Comparison of ENCODE assay signal across 8 mouse cellular contexts in genomic region chr17:85189227-85190127, GRCm38 (mm10).
DNase-seq lines count a peak whose midpoint lies in the region; ATAC-seq and TF ChIP-seq lines count a peak whose summit lies in the region.

No protein-coding gene starts in this region.

- DNase-seq in heart, postnatal 0 days (ENCODE audit: low spot score), result peak; percentile 87
- peak; percentile 85 to 86 for DNase-seq in kidney, postnatal 36 days
- DNase-seq in liver, embryonic 14.5 days (ENCODE audit: low read depth in 3 of 3, low spot score in 3 of 3), result peak; percentile 42 to 54 (median 52)
- DNase-seq in neural tube, embryonic 11.5 days (ENCODE audit: low spot score), result peak; percentile 88

- TF ChIP-seq CTCF in ES-Bruce4 (IDR thresholded peaks at IDR 0.05; ENCODE audit: low read depth, low read length), result peak; percentile 94
- TF ChIP-seq CTCF in heart, postnatal 0 days (IDR thresholded peaks at IDR 0.05; ENCODE audit: low read depth), result peak; percentile 96
- peak; percentile 91 for TF ChIP-seq CTCF in liver, embryonic 14.5 days (IDR thresholded peaks at IDR 0.05; ENCODE audit: low read depth)

- WGBS in forebrain, embryonic 13.5 days, result 5% methylated on average over 14 of the region's 14 CpGs
- 4% methylated on average over 14 of the region's 14 CpGs for WGBS in heart, postnatal 0 days
- 4% methylated on average over 14 of the region's 14 CpGs for WGBS in liver, embryonic 14.5 days (ENCODE audit: insufficient replicate concordance)
- 5% methylated on average over 14 of the region's 14 CpGs for WGBS in neural tube, embryonic 11.5 days
- 3% methylated on average over 14 of the region's 14 CpGs for WGBS in stomach, embryonic 16.5 days

- H3K4me3 ChIP-seq in ES-Bruce4 (ENCODE audit: low read depth, low read length), result no peak overlapping the region
- no peak overlapping the region for H3K4me3 ChIP-seq in forebrain, embryonic 13.5 days
- H3K4me3 ChIP-seq in heart, postnatal 0 days (ENCODE audit: low read depth, low read length), result no peak overlapping the region
- H3K4me3 ChIP-seq in liver, embryonic 14.5 days (ENCODE audit: insufficient read depth in 1 of 2, low read depth in 2 of 2, low read length in 2 of 2), result no peak overlapping the region
- H3K4me3 ChIP-seq in neural tube, embryonic 11.5 days (ENCODE audit: low read depth, low read length), result no peak overlapping the region
- H3K4me3 ChIP-seq in stomach, embryonic 16.5 days (replicated peaks; ENCODE audit: low read length), result peak overlapping the region; percentile 21; the same call in 1 of the 2 replicates

- H3K27me3 ChIP-seq in ES-Bruce4 (ENCODE audit: control insufficient read depth, insufficient read depth, low read length, poor library complexity, severe bottlenecking), result no peaks in the 10 kb centered on the region
- H3K27me3 ChIP-seq in forebrain, embryonic 13.5 days, result no peaks in the 10 kb centered on the region
- no peaks in the 10 kb centered on the region for H3K27me3 ChIP-seq in heart, postnatal 0 days (ENCODE audit: control insufficient read depth, insufficient read depth, low read length)
- no peaks in the 10 kb centered on the region for H3K27me3 ChIP-seq in liver, embryonic 14.5 days (ENCODE audit: control insufficient read depth, insufficient read depth, low read length)
- H3K27me3 ChIP-seq in neural tube, embryonic 11.5 days (ENCODE audit: control insufficient read depth, insufficient read depth, low read length), result no peaks in the 10 kb centered on the region
- no peaks in the 10 kb centered on the region for H3K27me3 ChIP-seq in stomach, embryonic 16.5 days (ENCODE audit: control insufficient read depth, insufficient read depth, low read length)

- H3K4me1 ChIP-seq in ES-Bruce4 (ENCODE audit: control insufficient read depth, insufficient read depth, low read length), result no peaks in the 10 kb centered on the region
- peaks cover 4% of the 10 kb centered on the region; the same call in 1 of the 2 replicates for H3K4me1 ChIP-seq in forebrain, embryonic 13.5 days
- no peaks in the 10 kb centered on the region for H3K4me1 ChIP-seq in heart, postnatal 0 days (ENCODE audit: control insufficient read depth, insufficient read depth)
- no peaks in the 10 kb centered on the region for H3K4me1 ChIP-seq in liver, embryonic 14.5 days (replicated peaks; ENCODE audit: control insufficient read depth in 2 of 2, insufficient read depth in 2 of 2, low read length in 1 of 2)
- H3K4me1 ChIP-seq in neural tube, embryonic 11.5 days (ENCODE audit: control insufficient read depth, insufficient read depth, low read length), result no peaks in the 10 kb centered on the region
- H3K4me1 ChIP-seq in stomach, embryonic 16.5 days (ENCODE audit: control insufficient read depth, insufficient read depth, low read length), result no peaks in the 10 kb centered on the region; the same call in 1 of the 2 replicates

- no peak for TF ChIP-seq POLR2A in ES-Bruce4 (IDR thresholded peaks at IDR 0.05; ENCODE audit: insufficient read depth, low read length)

- H3K9me3 ChIP-seq in ES-Bruce4 (replicated peaks; ENCODE audit: control insufficient read depth, insufficient read depth, low read length, poor library complexity, severe bottlenecking), result no peaks in the 10 kb centered on the region
- H3K9me3 ChIP-seq in forebrain, embryonic 13.5 days (replicated peaks), result no peaks in the 10 kb centered on the region
- H3K9me3 ChIP-seq in heart, postnatal 0 days (replicated peaks; ENCODE audit: control insufficient read depth, low read length), result no peaks in the 10 kb centered on the region
- no peaks in the 10 kb centered on the region for H3K9me3 ChIP-seq in liver, embryonic 14.5 days (ENCODE audit: control insufficient read depth, low read length)
- no peaks in the 10 kb centered on the region for H3K9me3 ChIP-seq in neural tube, embryonic 11.5 days (ENCODE audit: control insufficient read depth, low read length)
- no peaks in the 10 kb centered on the region for H3K9me3 ChIP-seq in stomach, embryonic 16.5 days (replicated peaks; ENCODE audit: control insufficient read depth, low read length)

- 0 out of 2 replicates have a peak, but pooled peaks have one; percentile 20 for TF ChIP-seq EP300 in ES-Bruce4 (IDR thresholded peaks at IDR 0.05; ENCODE audit: insufficient read depth, low read depth, low read length)
- TF ChIP-seq EP300 in heart, postnatal 0 days (IDR thresholded peaks at IDR 0.05; ENCODE audit: low read depth), result no peak
- no peak for TF ChIP-seq EP300 in liver, embryonic 14.5 days (IDR thresholded peaks at IDR 0.05; ENCODE audit: low read depth)

- peak; percentile 92 for ATAC-seq in cerebellum, adult (ENCODE audit: insufficient number of reproducible peaks, low FRiP score, low TSS enrichment)
- ATAC-seq in forebrain, embryonic 13.5 days, result peak; percentile 94
- ATAC-seq in heart, postnatal 0 days (ENCODE audit: insufficient read depth, low read depth), result peak; percentile 73
- no peak for ATAC-seq in liver, embryonic 14.5 days (ENCODE audit: insufficient read depth)
- ATAC-seq in neural tube, embryonic 11.5 days (ENCODE audit: insufficient read depth, low FRiP score, low TSS enrichment), result peak; percentile 65; the same call in 1 of the 2 replicates
- ATAC-seq in stomach, embryonic 16.5 days (ENCODE audit: insufficient read depth, low FRiP score), result peak; percentile 62; the same call in 1 of the 2 replicates

- H3K4me2 ChIP-seq in forebrain, embryonic 13.5 days, result peak overlapping the region; percentile 50
- H3K4me2 ChIP-seq in heart, postnatal 0 days (ENCODE audit: low read depth, low read length), result peak overlapping the region; percentile 48
- H3K4me2 ChIP-seq in liver, embryonic 14.5 days (ENCODE audit: low read depth), result peak overlapping the region; percentile 11
- H3K4me2 ChIP-seq in neural tube, embryonic 11.5 days (ENCODE audit: low read depth), result no peak overlapping the region
- peak overlapping the region; percentile 45; the same call in 1 of the 2 replicates for H3K4me2 ChIP-seq in stomach, embryonic 16.5 days (ENCODE audit: low read depth, low read length)

- peak overlapping the region; percentile 46; the same call in 1 of the 2 replicates for H3K9ac ChIP-seq in ES-Bruce4 (ENCODE audit: low read depth, poor library complexity, severe bottlenecking)
- H3K9ac ChIP-seq in forebrain, embryonic 13.5 days, result no peak overlapping the region
- no peak overlapping the region for H3K9ac ChIP-seq in heart, postnatal 0 days (replicated peaks; ENCODE audit: low read depth, low read length)
- H3K9ac ChIP-seq in liver, embryonic 14.5 days (replicated peaks), result no peak overlapping the region
- no peak overlapping the region for H3K9ac ChIP-seq in neural tube, embryonic 11.5 days (ENCODE audit: low read length)
- no peak overlapping the region for H3K9ac ChIP-seq in stomach, embryonic 16.5 days (ENCODE audit: low read length)

- no peak overlapping the region for H3K27ac ChIP-seq in ES-Bruce4 (ENCODE audit: insufficient read depth, low read length)
- no peak overlapping the region for H3K27ac ChIP-seq in forebrain, embryonic 13.5 days
- no peak overlapping the region for H3K27ac ChIP-seq in heart, postnatal 0 days (ENCODE audit: low read depth)
- H3K27ac ChIP-seq in liver, embryonic 14.5 days, result no peak overlapping the region
- no peak overlapping the region for H3K27ac ChIP-seq in neural tube, embryonic 11.5 days (ENCODE audit: low read depth, low read length)
- H3K27ac ChIP-seq in stomach, embryonic 16.5 days (ENCODE audit: low read length), result no peak overlapping the region

- H3K36me3 ChIP-seq in ES-Bruce4 (ENCODE audit: control insufficient read depth, insufficient read depth, low read length, poor library complexity, severe bottlenecking), result no peaks in the 10 kb centered on the region
- H3K36me3 ChIP-seq in forebrain, embryonic 13.5 days (ENCODE audit: poor library complexity, severe bottlenecking), result no peaks in the 10 kb centered on the region
- H3K36me3 ChIP-seq in heart, postnatal 0 days (replicated peaks; ENCODE audit: control insufficient read depth, insufficient read depth, low read length), result no peaks in the 10 kb centered on the region
- H3K36me3 ChIP-seq in liver, embryonic 14.5 days (replicated peaks; ENCODE audit: control insufficient read depth, insufficient read depth, low read depth), result no peaks in the 10 kb centered on the region
- no peaks in the 10 kb centered on the region for H3K36me3 ChIP-seq in neural tube, embryonic 11.5 days (ENCODE audit: control insufficient read depth, insufficient read depth, low read length)
- H3K36me3 ChIP-seq in stomach, embryonic 16.5 days (ENCODE audit: control insufficient read depth, insufficient read depth, low read length), result no peaks in the 10 kb centered on the region
